Mouse (Mus musculus) embryonic facial prominence, embryonic 11.5 days (tissue): ENCODE data around the gene Nup98. TPM values are rescaled to one million over a fixed set of nuclear protein-coding genes. Genes with fewer than 3 reads are reported as not detected.

Source experiments
- ATAC-seq: fragments of 200-750 bp; cut with Nextera tagmentation; replicated peaks from 2 replicates; pipeline ENCODE4 v1.8.0; 2017; ENCODE audit warnings: low read depth; ENCODE audit not compliant: insufficient number of reproducible peaks, low FRiP score, low TSS enrichment
- DNase-seq: peaks from one replicate; pipeline ENCODE4 v3.0.0-alpha.2; 2015; ENCODE audit warnings: low spot score
- H3K27ac ChIP-seq: fragments of 300-500 bp; sonication (generic); replicated peaks from 2 replicates; pipeline ENCODE4 v1.5.1; 2014; ENCODE audit warnings: mild to moderate bottlenecking, low read depth, low read length, control low read depth
- H3K27me3 ChIP-seq: fragments of 300-500 bp; sonication (generic); 2 replicates; pipeline ENCODE4 v1.6.1; 2014; ENCODE audit warnings: mild to moderate bottlenecking, low read length, moderate library complexity, mixed read lengths; ENCODE audit not compliant: control insufficient read depth, insufficient read depth
- H3K36me3 ChIP-seq: fragments of 300-500 bp; sonication (generic); replicated peaks from 2 replicates; pipeline ENCODE4 v1.6.1; 2014; ENCODE audit warnings: low read depth, mild to moderate bottlenecking, low read length, moderate library complexity, mixed read lengths; ENCODE audit not compliant: control insufficient read depth, insufficient read depth
- H3K4me1 ChIP-seq: fragments of 300-500 bp; sonication (generic); 2 replicates; pipeline ENCODE4 v1.6.1; 2014; ENCODE audit warnings: low read length, mixed read lengths; ENCODE audit not compliant: control insufficient read depth, insufficient read depth
- H3K4me2 ChIP-seq: fragments of 300-500 bp; sonication (generic); 2 replicates; pipeline ENCODE4 v1.6.1; 2014; ENCODE audit warnings: low read depth, mild to moderate bottlenecking, control low read depth, low read length, moderate library complexity
- H3K4me3 ChIP-seq: fragments of 300-500 bp; sonication (generic); 2 replicates; pipeline ENCODE4 v1.5.1; 2014; ENCODE audit warnings: low read depth, low read length, control low read depth
- H3K9ac ChIP-seq: fragments of 300-500 bp; sonication (generic); replicated peaks from 2 replicates; pipeline ENCODE4 v1.6.1; 2014; ENCODE audit warnings: mild to moderate bottlenecking, control low read depth, low read length
- H3K9me3 ChIP-seq: fragments of 300-500 bp; sonication (generic); replicated peaks from 2 replicates; pipeline ENCODE4 v1.6.1; 2016; ENCODE audit warnings: mild to moderate bottlenecking, low read length, inconsistent platforms, mixed read lengths; ENCODE audit not compliant: control insufficient read depth
- WGBS: fragments of 180-500 bp; shearing (Covaris S2); extraction: QIAGEN DNeasy Blood & Tissue Kit; methylation state at CpG from one replicate; pipeline ENCODE4 v1.1.7; 2014; 5-methylcytosine and 5-hydroxymethylcytosine counted together
- polyA plus RNA-seq: library from polyadenylated mRNA; unstranded; fragments of >200 nt; fragmentation: Nextera tagmentation; extraction: Ambion mirVana; gene quantifications from 2 replicates; pipeline ENCODE4 v1.2.1, GENCODE M21; 2014

The Nup98 gene
- polyA plus RNA-seq, 1 experiment from 2014 or later: 49.0 TPM

GRCm38 (mm10) chr7:102243870-102244269, 33.9 kb upstream of the Nup98 start:
- no peak overlapping the region for H3K4me2 ChIP-seq
- no peaks in the 10 kb centered on the region for H3K27me3 ChIP-seq
- H3K4me1 ChIP-seq: peaks cover 4% of the 10 kb centered on the region
- H3K4me3 ChIP-seq: no peak overlapping the region
- H3K9ac ChIP-seq: no peak overlapping the region
- peaks cover 4% of the 10 kb centered on the region; the same call in 1 of the 2 replicates for H3K36me3 ChIP-seq
- no peak for ATAC-seq
- no peak for DNase-seq
- WGBS: 84% methylated on average over 2 of the region's 2 CpGs
- H3K9me3 ChIP-seq: no peaks in the 10 kb centered on the region
- H3K27ac ChIP-seq: no peak overlapping the region

GRCm38 (mm10) chr7:102242917-102243316, 32.9 kb upstream of the Nup98 start:
- Histone ChIP-seq H3K9me3 (no peaks in the 10 kb centered on the region), H3K4me2 (no peak overlapping the region), H3K27ac (no peak overlapping the region), H3K9ac (no peak overlapping the region), H3K4me3 (no peak overlapping the region), H3K36me3 (peaks cover 7% of the 10 kb centered on the region), H3K27me3 (no peaks in the 10 kb centered on the region), H3K4me1 (peaks cover 4% of the 10 kb centered on the region)
- ATAC-seq (no peak), DNase-seq (no peak)
- 89% methylated on average over 3 of the region's 3 CpGs for WGBS

- Histone ChIP-seq H3K36me3 (peaks cover 8% of the 10 kb centered on the region), H3K27me3 (no peaks in the 10 kb centered on the region), H3K4me3 (no peak overlapping the region), H3K27ac (no peak overlapping the region), H3K4me2 (no peak overlapping the region), H3K9me3 (no peaks in the 10 kb centered on the region), H3K9ac (no peak overlapping the region), H3K4me1 (peaks cover 4% of the 10 kb centered on the region)
- DNase-seq (no peak), ATAC-seq (no peak)
- 87% methylated on average over 5 of the region's 5 CpGs for WGBS
Measured at GRCm38 (mm10) chr7:102242371-102242770, 32.4 kb upstream of the Nup98 start.

- no peaks in the 10 kb centered on the region for H3K9me3 ChIP-seq
- 92% methylated on average over 16 of the region's 16 CpGs for WGBS
- no peaks in the 10 kb centered on the region for H3K4me1 ChIP-seq
- no peak overlapping the region for H3K4me3 ChIP-seq
- peaks cover 12% of the 10 kb centered on the region for H3K36me3 ChIP-seq
- no peak overlapping the region for H3K27ac ChIP-seq
- H3K9ac ChIP-seq: no peak overlapping the region
- DNase-seq (no peak), ATAC-seq (no peak)
- H3K4me2 ChIP-seq: no peak overlapping the region
- no peaks in the 10 kb centered on the region for H3K27me3 ChIP-seq
Measured at GRCm38 (mm10) chr7:102239591-102239990, 29.6 kb upstream of the Nup98 start.

- ATAC-seq: no peak
- H3K9ac ChIP-seq: no peak overlapping the region
- 83% methylated on average over 8 of the region's 8 CpGs for WGBS
Measured at GRCm38 (mm10) chr7:102238686-102239286, 28.8 kb upstream of the Nup98 start.

GRCm38 (mm10) chr7:102233059-102233458, 23.1 kb upstream of the Nup98 start:
- no peaks in the 10 kb centered on the region for H3K27me3 ChIP-seq
- DNase-seq (no peak), ATAC-seq (no peak)
- no peak overlapping the region for H3K4me3 ChIP-seq
- no peaks in the 10 kb centered on the region for H3K4me1 ChIP-seq
- H3K27ac ChIP-seq: no peak overlapping the region
- no peak overlapping the region for H3K9ac ChIP-seq
- peaks cover 5% of the 10 kb centered on the region for H3K36me3 ChIP-seq
- WGBS: 83% methylated on average over 4 of the region's 4 CpGs
- no peak overlapping the region for H3K4me2 ChIP-seq
- H3K9me3 ChIP-seq: no peaks in the 10 kb centered on the region

More at GRCm38 (mm10) chr7:102238686-102239286, 28.8 kb upstream of the Nup98 start:
- Histone ChIP-seq H3K4me3 (no peak overlapping the region), H3K4me2 (no peak overlapping the region), H3K27ac (no peak overlapping the region), H3K36me3 (peaks cover 12% of the 10 kb centered on the region), H3K9me3 (no peaks in the 10 kb centered on the region), H3K27me3 (no peaks in the 10 kb centered on the region), H3K4me1 (no peaks in the 10 kb centered on the region)
- DNase-seq: no peak

GRCm38 (mm10) chr7:102229814-102230213, 19.8 kb upstream of the Nup98 start:
- DNase-seq (no peak), ATAC-seq (no peak)
- WGBS: 93% methylated on average over 6 of the region's 6 CpGs
- Histone ChIP-seq H3K27ac (no peak overlapping the region), H3K4me3 (no peak overlapping the region), H3K27me3 (no peaks in the 10 kb centered on the region), H3K9ac (no peak overlapping the region), H3K36me3 (no peaks in the 10 kb centered on the region; the same call in 1 of the 2 replicates), H3K9me3 (no peaks in the 10 kb centered on the region), H3K4me1 (no peaks in the 10 kb centered on the region), H3K4me2 (no peak overlapping the region)

GRCm38 (mm10) chr7:102228049-102228670, 18.2 kb upstream of the Nup98 start:
- Histone ChIP-seq H3K9ac (no peak overlapping the region), H3K4me1 (no peaks in the 10 kb centered on the region), H3K4me3 (no peak overlapping the region), H3K9me3 (no peaks in the 10 kb centered on the region), H3K27me3 (no peaks in the 10 kb centered on the region), H3K27ac (no peak overlapping the region), H3K36me3 (no peaks in the 10 kb centered on the region; the same call in 1 of the 2 replicates), H3K4me2 (no peak overlapping the region)
- ATAC-seq: no peak
- 88% methylated on average over 4 of the region's 4 CpGs for WGBS
- no peak for DNase-seq
